Mouse (Mus musculus) liver, embryonic 11.5 days (tissue): Measurements from ENCODE around the gene Spred2. TPM values are rescaled to one million over a fixed set of nuclear protein-coding genes. Genes with fewer than 3 reads are reported as not detected.

Experiments used
- ATAC-seq: fragments of 200-750 bp; cut with Nextera tagmentation; replicated peaks from 2 replicates; pipeline ENCODE4 v1.8.0; 2017; ENCODE audit warnings: moderate number of reproducible peaks, mild to moderate bottlenecking, moderate TSS enrichment, moderate library complexity; ENCODE audit not compliant: low FRiP score
- DNase-seq: peaks from one replicate; pipeline ENCODE4 v3.0.0-alpha.2; 2017; ENCODE audit warnings: low spot score
- H3K27ac ChIP-seq: fragments of 300-500 bp; sonication (generic); 2 replicates; pipeline ENCODE4 v1.5.1; 2014; ENCODE audit warnings: mild to moderate bottlenecking, low read depth, low read length, control low read depth
- H3K27me3 ChIP-seq: fragments of 300-500 bp; sonication (generic); replicated peaks from 2 replicates; pipeline ENCODE4 v1.6.1; 2014; ENCODE audit warnings: low read length, mixed read lengths; ENCODE audit not compliant: control insufficient read depth, insufficient read depth
- H3K36me3 ChIP-seq: fragments of 300-500 bp; sonication (generic); 2 replicates; pipeline ENCODE4 v1.6.1; 2014; ENCODE audit warnings: mild to moderate bottlenecking, low read length, moderate library complexity, mixed read lengths; ENCODE audit not compliant: control insufficient read depth, insufficient read depth
- H3K4me1 ChIP-seq: fragments of 300-500 bp; sonication (generic); replicated peaks from 2 replicates; pipeline ENCODE4 v1.6.1; 2014; ENCODE audit warnings: low read length, mixed read lengths; ENCODE audit not compliant: control insufficient read depth, insufficient read depth
- H3K4me2 ChIP-seq: fragments of 300-500 bp; sonication (generic); 2 replicates; pipeline ENCODE4 v1.6.1; 2014; ENCODE audit warnings: mild to moderate bottlenecking, control low read depth, moderate library complexity
- H3K4me3 ChIP-seq: fragments of 300-500 bp; sonication (generic); 2 replicates; pipeline ENCODE4 v1.5.1; 2014; ENCODE audit warnings: low read depth, low read length, control low read depth
- H3K9ac ChIP-seq: fragments of 300-500 bp; sonication (generic); 2 replicates; pipeline ENCODE4 v1.6.1; 2014; ENCODE audit warnings: low read depth, low read length, control low read depth
- H3K9me3 ChIP-seq: fragments of 300-500 bp; sonication (generic); 2 replicates; pipeline ENCODE4 v1.6.1; 2016; ENCODE audit warnings: low read length, inconsistent platforms, mixed read lengths; ENCODE audit not compliant: control insufficient read depth
- WGBS: fragments of 180-500 bp; shearing (Covaris S2); extraction: QIAGEN DNeasy Blood & Tissue Kit; methylation state at CpG from one replicate; pipeline ENCODE4 v1.1.7; 2014; 5-methylcytosine and 5-hydroxymethylcytosine counted together
- polyA plus RNA-seq: library from polyadenylated mRNA; unstranded; fragments of >200 nt; fragmentation: Nextera tagmentation; extraction: Ambion mirVana; gene quantifications from 2 replicates; pipeline ENCODE4 v1.2.1, GENCODE M21; 2014

The Spred2 gene
- polyA plus RNA-seq, 1 experiment from 2014 or later: 5.0 TPM

- Histone ChIP-seq H3K4me1 (peaks cover 24% of the 10 kb centered on the region), H3K9me3 (no peaks in the 10 kb centered on the region), H3K4me2 (no peak overlapping the region), H3K9ac (no peak overlapping the region), H3K36me3 (no peaks in the 10 kb centered on the region), H3K4me3 (no peak overlapping the region), H3K27me3 (no peaks in the 10 kb centered on the region), H3K27ac (no peak overlapping the region)
- no peak for DNase-seq
- ATAC-seq: no peak
- WGBS: 77% methylated on average over 11 of the region's 11 CpGs
Measured at GRCm38 (mm10) chr11:19929087-19929865, 5.1 kb downstream of the Spred2 start.

GRCm38 (mm10) chr11:19931569-19932230 lies 7.5 kb downstream of the Spred2 start:
- no peaks in the 10 kb centered on the region for H3K36me3 ChIP-seq
- 87% methylated on average over 9 of the region's 9 CpGs for WGBS
- H3K9me3 ChIP-seq: no peaks in the 10 kb centered on the region
- no peak overlapping the region for H3K9ac ChIP-seq
- no peak for ATAC-seq
- DNase-seq: no peak
- H3K4me1 ChIP-seq: peaks cover 22% of the 10 kb centered on the region
- H3K4me3 ChIP-seq: no peak overlapping the region
- H3K27me3 ChIP-seq: no peaks in the 10 kb centered on the region
- H3K27ac ChIP-seq: no peak overlapping the region
- no peak overlapping the region for H3K4me2 ChIP-seq

GRCm38 (mm10) chr11:19932983-19933511 lies 8.9 kb downstream of the Spred2 start:
- H3K36me3 ChIP-seq: no peaks in the 10 kb centered on the region
- no peaks in the 10 kb centered on the region for H3K9me3 ChIP-seq
- ATAC-seq: no peak
- 88% methylated on average over 14 of the region's 14 CpGs for WGBS
- H3K4me1 ChIP-seq: peaks cover 24% of the 10 kb centered on the region
- H3K27ac ChIP-seq: no peak overlapping the region
- H3K4me3 ChIP-seq: no peak overlapping the region
- no peak overlapping the region for H3K9ac ChIP-seq
- H3K27me3 ChIP-seq: no peaks in the 10 kb centered on the region
- no peak for DNase-seq
- H3K4me2 ChIP-seq: no peak overlapping the region

GRCm38 (mm10) chr11:19935524-19936354 lies 11.6 kb downstream of the Spred2 start:
- DNase-seq: no peak
- Histone ChIP-seq H3K4me2 (no peak overlapping the region), H3K4me1 (peaks cover 15% of the 10 kb centered on the region), H3K36me3 (no peaks in the 10 kb centered on the region), H3K27ac (no peak overlapping the region), H3K4me3 (no peak overlapping the region), H3K9ac (no peak overlapping the region), H3K9me3 (no peaks in the 10 kb centered on the region), H3K27me3 (no peaks in the 10 kb centered on the region)
- no peak for ATAC-seq
- whole genome bisulfite sequencing: 41% methylated on average over 7 of the region's 7 CpGs

- WGBS: 92% methylated on average over 10 of the region's 10 CpGs
- H3K27ac ChIP-seq: no peak overlapping the region
- H3K9ac ChIP-seq: no peak overlapping the region
- H3K4me3 ChIP-seq: no peak overlapping the region
- H3K9me3 ChIP-seq: no peaks in the 10 kb centered on the region
- 0 out of 2 replicates have a peak, but pooled peaks cover 2% of the 10 kb centered on the region for H3K36me3 ChIP-seq
- no peaks in the 10 kb centered on the region for H3K27me3 ChIP-seq
- ATAC-seq (no peak), DNase-seq (no peak)
- no peak overlapping the region for H3K4me2 ChIP-seq
- H3K4me1 ChIP-seq: peaks cover 20% of the 10 kb centered on the region
Measured at GRCm38 (mm10) chr11:19938456-19939004, 14.4 kb downstream of the Spred2 start.

- DNase-seq: no peak
- Histone ChIP-seq H3K9me3 (no peaks in the 10 kb centered on the region), H3K27ac (no peak overlapping the region), H3K4me1 (peaks cover 20% of the 10 kb centered on the region), H3K27me3 (no peaks in the 10 kb centered on the region), H3K36me3 (0 out of 2 replicates have a peak, but pooled peaks cover 2% of the 10 kb centered on the region), H3K9ac (no peak overlapping the region), H3K4me3 (no peak overlapping the region), H3K4me2 (no peak overlapping the region)
- 45% methylated on average over 5 of the region's 5 CpGs for WGBS
- no peak for ATAC-seq
Measured at GRCm38 (mm10) chr11:19939305-19939730, 15.1 kb downstream of the Spred2 start.

- no peak overlapping the region for H3K27ac ChIP-seq
- H3K4me2 ChIP-seq: no peak overlapping the region
- H3K4me1 ChIP-seq: peaks cover 20% of the 10 kb centered on the region
- H3K9me3 ChIP-seq: no peaks in the 10 kb centered on the region
- no peak overlapping the region for H3K9ac ChIP-seq
- DNase-seq: no peak
- H3K4me3 ChIP-seq: no peak overlapping the region
- no peak for ATAC-seq
- H3K36me3 ChIP-seq: 0 out of 2 replicates have a peak, but pooled peaks cover 2% of the 10 kb centered on the region
- H3K27me3 ChIP-seq: no peaks in the 10 kb centered on the region
- WGBS: 89% methylated on average over 8 of the region's 8 CpGs
Measured at GRCm38 (mm10) chr11:19939831-19940230, 15.7 kb downstream of the Spred2 start.

GRCm38 (mm10) chr11:19941156-19941777 lies 17.1 kb downstream of the Spred2 start:
- no peak for ATAC-seq
- WGBS: 87% methylated on average over 12 of the region's 12 CpGs
- H3K4me2 ChIP-seq: no peak overlapping the region
- peaks cover 19% of the 10 kb centered on the region for H3K4me1 ChIP-seq
- no peaks in the 10 kb centered on the region for H3K27me3 ChIP-seq
- H3K36me3 ChIP-seq: peaks cover 6% of the 10 kb centered on the region; the same call in 1 of the 2 replicates
- H3K4me3 ChIP-seq: no peak overlapping the region
- no peak overlapping the region for H3K27ac ChIP-seq
- no peak overlapping the region for H3K9ac ChIP-seq
- H3K9me3 ChIP-seq: no peaks in the 10 kb centered on the region
- DNase-seq: no peak
